Mouse (Mus musculus) lung, embryonic 14.5 days (tissue): ENCODE measurements at regions not wholly inside any gene's neighbourhood (a gene's known extent, or its start where the extent isn't known, plus 50 kb on each side); places are given as distances from the start of the nearest gene placed in this dataset.

Experiments used
- ATAC-seq: fragments of 200-750 bp; cut with Nextera tagmentation; 2 replicates; pipeline ENCODE4 v1.8.0; 2017; ENCODE audit warnings: mild to moderate bottlenecking, moderate TSS enrichment, moderate library complexity; ENCODE audit not compliant: insufficient read depth
- DNase-seq: peaks from one replicate; pipeline ENCODE4 v3.0.0-alpha.2; 2015
- H3K27ac ChIP-seq: fragments of 300-500 bp; sonication (generic); 2 replicates; pipeline ENCODE4 v1.5.1; 2014; ENCODE audit warnings: low read depth, mild to moderate bottlenecking, moderate library complexity
- H3K27me3 ChIP-seq: fragments of 300-500 bp; sonication (generic); 2 replicates; pipeline ENCODE4 v1.6.1; 2014; ENCODE audit warnings: low read length, control low read depth; ENCODE audit not compliant: insufficient read depth
- H3K36me3 ChIP-seq: fragments of 300-500 bp; sonication (generic); 2 replicates; pipeline ENCODE4 v1.6.1; 2014; ENCODE audit warnings: control low read depth; ENCODE audit not compliant: insufficient read depth
- H3K4me1 ChIP-seq: fragments of 300-500 bp; sonication (generic); 2 replicates; pipeline ENCODE4 v1.6.1; 2014; ENCODE audit warnings: antibody characterized with exemption, control low read depth; ENCODE audit not compliant: insufficient read depth
- H3K4me2 ChIP-seq: fragments of 300-500 bp; sonication (generic); 2 replicates; pipeline ENCODE4 v1.6.1; 2014; ENCODE audit warnings: mild to moderate bottlenecking
- H3K4me3 ChIP-seq: fragments of 300-500 bp; sonication (generic); 2 replicates; pipeline ENCODE4 v1.5.1; 2014; ENCODE audit warnings: low read depth, low read length
- H3K9ac ChIP-seq: fragments of 300-500 bp; sonication (generic); 2 replicates; pipeline ENCODE4 v1.6.1; 2014
- H3K9me3 ChIP-seq: fragments of 300-500 bp; sonication (generic); 2 replicates; pipeline ENCODE4 v1.6.1; 2016; ENCODE audit warnings: low read depth, low read length, control low read depth
- CTCF ChIP-seq: IDR thresholded peaks from 2 replicates; pipeline ENCODE4 v1.5.1; 2016; ENCODE audit warnings: antibody characterized with exemption, low read depth
- WGBS: fragments of 180-500 bp; shearing (Covaris S2); extraction: QIAGEN DNeasy Blood & Tissue Kit; methylation state at CpG from one replicate; pipeline ENCODE4 v1.1.7; 2014; 5-methylcytosine and 5-hydroxymethylcytosine counted together

DNA sequence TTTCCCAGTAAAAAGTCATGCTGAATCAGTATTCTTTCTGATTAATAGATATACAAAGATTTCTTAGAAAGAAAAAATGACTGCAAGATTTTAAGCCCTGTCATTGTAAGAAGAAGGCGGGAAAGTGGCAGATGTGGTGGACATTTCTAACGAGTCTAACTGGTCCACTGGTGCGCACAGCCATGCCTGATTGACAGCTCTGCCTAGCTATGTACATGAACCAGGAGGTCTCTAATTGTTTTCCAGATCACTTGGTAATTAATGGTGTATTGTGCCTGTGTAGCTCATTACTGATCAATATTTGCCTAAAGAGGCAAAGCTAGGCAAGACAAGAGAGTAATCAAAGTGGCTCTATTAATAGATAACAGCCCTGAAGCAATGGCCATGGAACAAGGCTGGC, 227.5 kb upstream of the Ndst3 start:
- H3K4me1 ChIP-seq = no peaks in the 10 kb centered on the region
- H3K9ac ChIP-seq = no peak overlapping the region
- no peak for TF ChIP-seq CTCF
- H3K27ac ChIP-seq = no peak overlapping the region
- DNase-seq (no peak), ATAC-seq (no peak)
- H3K9me3 ChIP-seq = no peaks in the 10 kb centered on the region
- H3K27me3 ChIP-seq = no peaks in the 10 kb centered on the region
- H3K4me2 ChIP-seq = no peak overlapping the region
- H3K36me3 ChIP-seq = no peaks in the 10 kb centered on the region
- no peak overlapping the region for H3K4me3 ChIP-seq
- WGBS = 72% methylated on average over 3 of the region's 3 CpGs

DNA sequence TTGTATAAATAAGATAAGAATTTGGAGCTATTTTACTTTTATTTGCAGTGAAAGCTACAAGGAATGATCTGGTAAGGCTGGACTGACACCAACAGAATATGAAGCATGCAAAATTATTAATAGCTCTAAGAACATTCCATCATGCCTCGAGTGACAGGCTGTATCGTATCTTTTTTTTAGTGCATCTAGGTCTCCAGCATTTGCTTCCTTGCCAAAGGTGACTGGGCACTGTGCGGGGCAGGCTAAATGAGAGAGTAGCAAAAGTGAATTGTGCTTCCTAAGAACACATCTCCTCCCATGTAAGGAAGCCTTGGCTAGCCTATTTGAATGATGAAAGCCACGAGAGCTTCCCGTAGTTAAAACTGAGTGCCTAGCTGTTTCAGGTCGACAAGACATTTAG, 261.5 kb upstream of the Ndst3 start:
- Histone ChIP-seq H3K36me3 (no peaks in the 10 kb centered on the region), H3K4me3 (no peak overlapping the region), H3K9ac (no peak overlapping the region), H3K27ac (no peak overlapping the region), H3K9me3 (no peaks in the 10 kb centered on the region), H3K4me1 (no peaks in the 10 kb centered on the region), H3K27me3 (no peaks in the 10 kb centered on the region), H3K4me2 (no peak overlapping the region)
- no peak for DNase-seq
- no peak for TF ChIP-seq CTCF
- no peak for ATAC-seq
- WGBS = 73% methylated on average over 6 of the region's 6 CpGs

DNA sequence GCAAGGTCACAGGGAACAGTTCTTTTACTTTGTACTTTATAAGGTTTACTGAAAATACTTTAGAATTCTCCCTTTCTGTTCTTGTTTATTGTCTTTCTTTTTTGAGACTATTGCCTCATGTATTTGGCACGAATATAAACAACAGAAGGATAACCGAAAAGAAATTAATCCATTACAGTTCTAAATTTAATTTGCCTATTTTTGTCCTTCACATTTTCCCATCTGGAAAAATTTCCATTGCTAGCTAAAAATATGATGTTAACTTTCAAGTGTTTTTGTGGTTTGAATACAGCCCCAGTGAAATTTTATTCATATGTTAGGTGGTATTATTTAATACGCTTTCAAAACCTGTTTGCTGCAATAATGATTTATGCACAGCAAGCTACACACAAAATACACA, 276.7 kb upstream of the Ndst3 start:
- 84% methylated on average over 3 of the region's 3 CpGs for WGBS
- H3K4me1 ChIP-seq = no peaks in the 10 kb centered on the region
- no peak overlapping the region for H3K27ac ChIP-seq
- no peaks in the 10 kb centered on the region for H3K9me3 ChIP-seq
- no peak for ATAC-seq
- DNase-seq = no peak
- H3K27me3 ChIP-seq = no peaks in the 10 kb centered on the region
- H3K36me3 ChIP-seq = no peaks in the 10 kb centered on the region
- TF ChIP-seq CTCF = no peak
- no peak overlapping the region for H3K9ac ChIP-seq
- H3K4me3 ChIP-seq = no peak overlapping the region
- no peak overlapping the region for H3K4me2 ChIP-seq

DNA sequence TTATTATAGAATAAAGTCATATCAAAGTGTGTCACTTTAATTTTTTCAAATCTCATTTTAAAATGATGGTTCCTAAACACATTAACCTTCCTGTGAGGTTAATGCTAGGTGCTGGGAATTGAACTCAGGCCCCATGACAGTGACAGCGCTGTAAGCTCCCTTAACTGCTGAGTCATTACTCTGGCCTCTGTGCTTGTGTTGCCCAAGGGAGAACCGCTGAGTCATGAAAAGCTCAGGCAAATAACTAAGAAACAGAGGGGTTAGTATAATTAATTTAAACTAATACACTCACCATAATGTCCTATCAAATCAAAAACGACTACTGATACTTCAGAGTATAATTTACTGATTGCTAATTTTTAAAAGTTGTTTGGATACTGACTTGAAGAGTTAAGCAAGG, 281.7 kb upstream of the Ndst3 start:
- Histone ChIP-seq H3K27ac (no peak overlapping the region), H3K4me3 (no peak overlapping the region), H3K4me1 (no peaks in the 10 kb centered on the region), H3K36me3 (no peaks in the 10 kb centered on the region), H3K4me2 (no peak overlapping the region), H3K9me3 (no peaks in the 10 kb centered on the region), H3K9ac (no peak overlapping the region), H3K27me3 (no peaks in the 10 kb centered on the region)
- ATAC-seq (no peak), DNase-seq (no peak)
- TF ChIP-seq CTCF = no peak
- WGBS = 62% methylated on average over 3 of the region's 3 CpGs

DNA sequence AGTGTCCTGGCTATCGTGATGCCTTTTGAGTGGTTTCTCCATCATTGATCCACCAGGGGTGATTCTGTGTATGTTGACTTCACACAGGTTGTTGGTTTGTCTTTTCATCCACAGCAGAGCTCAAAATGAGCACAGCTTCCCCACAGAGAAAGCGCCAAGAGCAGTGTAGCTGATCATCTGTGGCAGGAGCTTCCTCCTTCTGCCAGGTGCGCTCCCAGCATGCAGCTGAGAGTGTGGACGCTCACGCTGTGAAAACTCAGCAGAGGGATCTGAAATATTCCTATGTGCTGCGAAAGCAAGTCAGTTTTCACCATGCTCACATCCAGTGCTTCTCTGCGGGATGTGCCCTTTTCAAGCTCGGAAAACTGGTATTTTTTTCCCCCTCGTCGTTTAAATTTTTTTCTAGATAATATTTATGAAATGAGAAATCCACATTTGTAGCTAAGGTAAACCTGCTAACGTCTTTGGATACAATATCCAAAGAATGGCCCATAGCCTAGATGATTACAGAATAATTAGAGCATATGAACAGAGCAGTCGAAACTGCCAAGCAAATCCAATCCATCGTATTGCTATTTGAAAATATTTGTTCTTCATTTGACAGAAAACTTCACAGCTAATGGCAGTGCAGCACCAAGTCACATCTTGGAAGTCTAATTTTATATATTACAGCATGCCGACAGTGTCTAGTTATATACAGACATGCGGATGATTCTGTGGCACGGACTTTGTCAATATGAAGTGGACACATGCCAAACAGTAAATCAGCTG, 283.3 kb upstream of the Ndst3 start:
- TF ChIP-seq CTCF = no peak
- Histone ChIP-seq H3K27me3 (no peaks in the 10 kb centered on the region), H3K9ac (no peak overlapping the region), H3K4me1 (no peaks in the 10 kb centered on the region), H3K4me3 (no peak overlapping the region), H3K4me2 (no peak overlapping the region), H3K27ac (no peak overlapping the region), H3K36me3 (no peaks in the 10 kb centered on the region), H3K9me3 (no peaks in the 10 kb centered on the region)
- WGBS = 67% methylated on average over 16 of the region's 16 CpGs
- ATAC-seq (no peak), DNase-seq (no peak)

DNA sequence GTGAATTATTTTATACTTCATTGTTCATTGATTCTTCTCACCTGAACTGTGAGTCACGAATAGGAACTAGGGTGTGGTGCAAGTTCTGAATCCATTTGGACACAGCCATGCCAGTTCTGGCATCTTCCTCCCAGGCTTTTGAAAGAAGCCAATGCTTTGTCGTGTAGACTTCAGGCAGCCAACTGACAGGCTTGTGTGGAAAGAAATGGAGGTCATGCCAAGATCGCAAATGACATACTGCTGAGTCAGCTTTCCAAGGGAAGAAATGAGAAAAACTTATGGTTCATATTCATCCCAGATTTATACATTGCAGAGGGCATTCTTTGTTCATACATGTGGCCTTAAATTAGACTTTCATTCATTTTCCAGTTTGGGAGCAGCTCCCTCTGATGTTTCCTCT, 285.8 kb upstream of the Ndst3 start:
- no peak overlapping the region for H3K9ac ChIP-seq
- no peaks in the 10 kb centered on the region for H3K4me1 ChIP-seq
- ATAC-seq (no peak), DNase-seq (no peak)
- no peak overlapping the region for H3K4me3 ChIP-seq
- no peaks in the 10 kb centered on the region for H3K9me3 ChIP-seq
- H3K27me3 ChIP-seq = no peaks in the 10 kb centered on the region
- no peak overlapping the region for H3K4me2 ChIP-seq
- H3K27ac ChIP-seq = no peak overlapping the region
- TF ChIP-seq CTCF = no peak
- H3K36me3 ChIP-seq = no peaks in the 10 kb centered on the region
- 81% methylated on average over 3 of the region's 3 CpGs for WGBS

DNA sequence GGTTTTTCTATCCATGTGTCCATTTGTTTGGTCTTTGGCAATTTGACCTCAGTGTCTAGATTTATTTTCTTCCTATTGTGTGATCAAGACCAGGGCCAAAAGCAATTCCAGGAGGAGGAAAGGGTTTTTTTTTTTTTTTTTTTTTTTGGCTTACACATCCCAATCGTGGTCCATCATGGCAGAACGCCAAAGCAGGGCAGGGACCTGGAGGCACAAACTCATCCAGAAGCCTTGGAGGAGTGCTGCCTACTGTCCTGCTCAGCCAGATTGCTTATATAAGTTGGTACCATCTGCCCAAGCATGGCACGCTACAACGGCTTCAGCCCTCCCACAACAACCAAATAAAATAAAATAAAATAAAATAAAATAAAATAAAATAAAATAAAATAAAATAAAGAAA, 286.5 kb upstream of the Ndst3 start:
- Histone ChIP-seq H3K4me3 (no peak overlapping the region), H3K4me2 (no peak overlapping the region), H3K27ac (no peak overlapping the region), H3K27me3 (no peaks in the 10 kb centered on the region), H3K4me1 (no peaks in the 10 kb centered on the region), H3K9me3 (no peaks in the 10 kb centered on the region), H3K36me3 (no peaks in the 10 kb centered on the region), H3K9ac (no peak overlapping the region)
- ATAC-seq = no peak
- WGBS = 78% methylated on average over 4 of the region's 4 CpGs
- no peak for DNase-seq
- TF ChIP-seq CTCF = no peak

DNA sequence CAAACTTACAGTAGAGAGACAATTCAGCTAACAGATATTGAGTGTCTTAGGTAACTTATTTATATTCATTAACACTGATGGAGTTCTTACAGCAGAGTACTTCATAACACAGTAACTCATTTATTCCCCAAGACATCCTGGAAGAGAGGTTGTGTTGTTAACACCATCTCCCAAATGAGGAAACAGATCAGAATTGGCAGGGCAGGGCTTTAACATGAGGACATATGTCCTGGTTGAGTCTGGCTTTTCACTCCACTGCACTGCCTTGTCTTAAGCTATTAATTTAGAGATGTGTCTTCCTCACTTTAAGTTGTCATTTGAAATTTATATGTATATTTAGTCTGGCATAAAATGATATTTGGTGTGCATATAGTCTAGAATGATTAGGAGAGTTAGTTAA, 292.4 kb upstream of the Ndst3 start:
- DNase-seq (no peak), ATAC-seq (no peak)
- H3K36me3 ChIP-seq = no peaks in the 10 kb centered on the region
- no peak overlapping the region for H3K27ac ChIP-seq
- no peak overlapping the region for H3K4me2 ChIP-seq
- H3K27me3 ChIP-seq = no peaks in the 10 kb centered on the region
- H3K9ac ChIP-seq = no peak overlapping the region
- H3K4me3 ChIP-seq = no peak overlapping the region
- H3K4me1 ChIP-seq = no peaks in the 10 kb centered on the region
- no peak for TF ChIP-seq CTCF
- H3K9me3 ChIP-seq = no peaks in the 10 kb centered on the region
